Mouse (Mus musculus): ENCODE results near the gene G530012D18Rik. TPM values are rescaled to one million over a fixed set of nuclear protein-coding genes. Genes with fewer than 3 reads are reported as not detected.
"Not testable (repeated sequence)": the region's sequence is repeated elsewhere in the genome, so short reads cannot be mapped to it uniquely, and the experiment has no call there.

The G530012D18Rik gene
- polyA plus RNA-seq, 2 experiments from 2014 or later, result not detected

- not testable (repeated sequence) for ATAC-seq
Measured at GRCm38 (mm10) chr1:85617161-85617560, 41.7 kb downstream of the G530012D18Rik start.

- not testable (repeated sequence) for ATAC-seq
Measured at GRCm38 (mm10) chr1:85618689-85619088, 43.2 kb downstream of the G530012D18Rik start.

Other genes with a start within 250 kb of the G530012D18Rik start
- gene Sp110, start 23.1 kb downstream of the G530012D18Rik start, polyA plus RNA-seq (2017; shearing (Covaris generic)), result 100 to 1,000 TPM; 278 to 316 TPM
- gene Sp140, start 24.7 kb downstream of the G530012D18Rik start, polyA plus RNA-seq (2017; shearing (Covaris generic)), result 10 to 100 TPM; 74.8 to 82.4 TPM
- gene Sp100, start 74.3 kb downstream of the G530012D18Rik start, polyA plus RNA-seq (2017; shearing (Covaris generic)), result 1,000 to 10,000 TPM in 1 of 2 experiments, 100 to 1,000 TPM in 1; 907 to 1,062 TPM
- 10 to 100 TPM; 36.4 to 40.2 TPM for gene A630001G21Rik, start 203.0 kb downstream of the G530012D18Rik start, polyA plus RNA-seq (2017; shearing (Covaris generic))
- 10 to 100 TPM; 45.1 to 58.3 TPM for gene Cab39, start 217.8 kb downstream of the G530012D18Rik start, polyA plus RNA-seq (2017; shearing (Covaris generic))